Mouse (Mus musculus) left cerebral cortex, adult 2 months (tissue): ENCODE results near the gene Pde4dip. TPM values are rescaled to one million over a fixed set of nuclear protein-coding genes. Genes with fewer than 3 reads are reported as not detected.

Source experiments
- DNase-seq, 2 experiments: peaks; one replicate each; pipeline ENCODE4 v3.0.0; 2021 to 2022; ENCODE audit warnings: low spot score in 2 of 2, mixed read lengths in 1 of 2; ENCODE audit errors: extremely low spot score in 1 of 2
- H3K27ac ChIP-seq: fragments of 200-600 bp; 2 replicates; pipeline ENCODE4 v1.8.1; 2022
- H3K4me3 ChIP-seq: fragments of 200-600 bp; 2 replicates; pipeline ENCODE4 v1.8.1; 2022
- CTCF ChIP-seq: fragments of 200-600 bp; IDR thresholded peaks from 2 replicates; pipeline ENCODE4 v1.8.1; 2022; ENCODE audit warnings: antibody characterized with exemption, mild to moderate bottlenecking, moderate library complexity
- intact Hi-C: fragments of 180-260 bp; cut with DNase I; formaldehyde crosslinking; loops from one replicate; pipeline ENCODE4 v1.15.1; 2025
- total RNA-seq, 2 experiments: library from RNA; stranded (reverse); gene quantifications; 2 replicates each; pipeline ENCODE4 v1.2.3; 2021

Pde4dip gene
- total RNA-seq, 2 experiments from 2014 or later: 224 to 246 TPM

GRCm38 (mm10) chr3:97789317-97789716, 99.2 kb downstream of the Pde4dip start:
- intact Hi-C loops: no loop called here
- no peak for DNase-seq
- no peak; the same call in 1 of the 2 replicates for TF ChIP-seq CTCF
- H3K4me3 ChIP-seq: no peak overlapping the region
- H3K27ac ChIP-seq: no peak overlapping the region

- intact Hi-C loops: no loop called here
- Histone ChIP-seq H3K27ac (no peak overlapping the region), H3K4me3 (no peak overlapping the region)
- TF ChIP-seq CTCF: no peak
- no peak for DNase-seq
Observed at GRCm38 (mm10) chr3:97776195-97776594, 112.3 kb downstream of the Pde4dip start.

DNA sequence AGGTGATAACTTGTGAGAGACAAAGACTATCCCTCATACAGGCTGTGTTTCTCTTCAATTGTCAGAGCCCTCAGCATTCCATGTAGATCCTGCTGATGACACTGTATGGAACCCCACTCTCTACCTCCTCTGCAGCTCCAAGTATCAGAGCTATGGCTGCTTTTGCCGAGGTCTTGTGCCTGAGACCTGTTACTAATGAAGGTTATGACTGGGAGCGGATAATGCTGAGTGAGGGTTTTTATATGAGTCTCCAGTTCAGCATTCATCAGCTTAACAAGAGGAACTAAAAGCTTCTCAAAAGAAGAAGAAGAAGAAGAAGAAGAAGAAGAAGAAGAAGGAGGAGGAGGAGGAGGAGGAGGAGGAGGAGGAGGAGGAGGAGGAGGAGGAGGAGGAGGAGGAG, 112.8 kb downstream of the Pde4dip start:
- H3K27ac ChIP-seq: peak overlapping the region; percentile 15; the same call in 1 of the 2 replicates
- DNase-seq: no peak
- no peak overlapping the region for H3K4me3 ChIP-seq
- intact Hi-C loops: no loop called here
- no peak for TF ChIP-seq CTCF

DNA sequence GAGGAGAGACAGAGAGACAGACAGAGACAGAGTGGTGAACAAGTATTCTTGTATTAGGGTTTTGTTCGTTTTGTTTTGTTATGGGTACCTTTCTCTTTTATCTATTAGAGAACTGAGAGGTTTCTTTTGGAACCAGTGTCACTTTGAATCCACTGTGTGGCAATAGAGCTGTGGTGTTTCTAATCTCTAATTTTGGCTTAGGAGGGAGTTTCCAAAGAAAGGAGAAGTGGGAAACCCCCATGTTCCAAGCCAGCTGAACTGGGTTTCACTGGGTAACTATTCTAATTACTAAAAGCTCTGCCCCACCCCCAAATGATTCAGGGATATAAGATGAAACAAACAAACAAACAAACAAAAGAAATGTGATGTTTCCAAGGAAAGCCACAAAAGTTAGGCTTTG, 113.6 kb downstream of the Pde4dip start:
- no peak for DNase-seq
- no peak overlapping the region for H3K27ac ChIP-seq
- intact Hi-C loops: no loop called here
- no peak overlapping the region for H3K4me3 ChIP-seq
- TF ChIP-seq CTCF: no peak

- Histone ChIP-seq H3K27ac (peak overlapping the region; percentile 92), H3K4me3 (peak overlapping the region; percentile 88)
- intact Hi-C loops: loop anchor here (5.0 kb wide), 1 partner anchor 99 kb away; no protein-coding TSS in a partner anchor
- peak; percentile 55 for TF ChIP-seq CTCF
- DNase-seq: peak; percentile 89 to 90
Observed at GRCm38 (mm10) chr3:97767771-97768762, 120.4 kb downstream of the Pde4dip start.

DNA sequence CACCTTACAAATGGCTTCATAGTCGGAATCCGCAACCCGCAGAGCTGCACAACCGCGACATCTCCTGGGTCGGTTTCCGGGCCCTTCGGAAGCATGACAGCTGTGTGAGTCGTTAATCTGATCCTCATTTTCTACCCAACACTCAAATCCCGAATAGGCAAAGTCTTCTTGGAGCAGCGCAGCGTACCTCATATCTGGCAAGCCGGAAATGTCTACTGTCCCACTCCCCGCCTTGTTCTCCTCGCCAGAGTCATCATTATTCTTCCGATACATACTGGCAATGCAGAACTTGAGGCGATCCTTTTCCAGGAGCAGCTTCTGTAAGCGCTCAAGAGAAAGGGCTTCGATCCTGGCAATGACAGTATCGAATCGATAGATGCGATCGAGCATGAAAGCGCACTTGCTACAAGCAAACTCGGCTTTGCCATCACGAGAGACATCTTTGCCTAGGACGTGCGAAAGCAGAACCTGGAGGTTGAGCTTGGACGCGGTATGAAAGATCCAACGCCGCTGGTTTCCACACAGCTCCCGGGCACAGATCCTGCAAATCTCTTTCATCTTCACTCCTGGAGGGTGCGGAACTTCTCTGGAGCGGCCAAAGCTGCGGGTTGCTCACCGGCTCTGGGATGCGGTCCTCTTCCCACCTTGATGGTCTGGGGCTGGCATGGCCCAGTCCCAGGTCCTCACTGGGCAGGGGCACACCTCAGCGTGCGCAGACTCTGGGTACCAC, 121.3 kb downstream of the Pde4dip start:
- Histone ChIP-seq H3K4me3 (peak overlapping the region; percentile 88), H3K27ac (peak overlapping the region; percentile 92)
- no peak for TF ChIP-seq CTCF
- intact Hi-C loops: loop anchor here (5.0 kb wide), 1 partner anchor 100 kb away; no protein-coding TSS in a partner anchor
- no peak for DNase-seq

GRCm38 (mm10) chr3:97766459-97766858, 122.0 kb downstream of the Pde4dip start:
- DNase-seq: no peak
- peak overlapping the region; percentile 88 for H3K4me3 ChIP-seq
- peak overlapping the region; percentile 92 for H3K27ac ChIP-seq
- intact Hi-C loops: loop anchor here (5.0 kb wide), 1 partner anchor 101 kb away; no protein-coding TSS in a partner anchor
- no peak for TF ChIP-seq CTCF

- Histone ChIP-seq H3K4me3 (peak overlapping the region; percentile 21), H3K27ac (no peak overlapping the region)
- TF ChIP-seq CTCF: no peak
- no peak for DNase-seq
- intact Hi-C loops: no loop called here
Observed at GRCm38 (mm10) chr3:97764152-97764551, 124.4 kb downstream of the Pde4dip start.

DNA sequence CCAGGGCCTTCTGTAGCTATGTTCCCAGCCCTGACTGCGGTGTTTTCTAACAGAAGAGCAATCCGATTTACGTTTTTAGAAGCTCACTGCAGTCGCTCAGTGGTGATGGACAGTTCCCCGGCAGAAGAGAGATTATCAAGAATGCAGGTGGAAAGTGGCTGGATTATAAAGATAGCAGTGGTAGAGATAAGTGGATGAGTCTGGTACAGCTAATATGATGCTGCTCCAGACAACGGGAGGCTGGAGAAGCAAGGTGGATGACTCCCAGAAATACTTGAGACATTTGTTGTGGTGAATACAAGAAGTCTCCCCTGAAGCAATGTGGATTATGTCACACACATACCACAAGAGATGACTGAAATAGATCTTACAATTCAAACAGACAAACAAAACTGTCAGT, 126.6 kb downstream of the Pde4dip start:
- Histone ChIP-seq H3K4me3 (no peak overlapping the region), H3K27ac (peak overlapping the region; percentile 28; the same call in 1 of the 2 replicates)
- DNase-seq: no peak
- intact Hi-C loops: no loop called here
- TF ChIP-seq CTCF: no peak

GRCm38 (mm10) chr3:97761168-97761567, 127.3 kb downstream of the Pde4dip start:
- no peak overlapping the region for H3K4me3 ChIP-seq
- no peak for DNase-seq
- intact Hi-C loops: no loop called here

DNA sequence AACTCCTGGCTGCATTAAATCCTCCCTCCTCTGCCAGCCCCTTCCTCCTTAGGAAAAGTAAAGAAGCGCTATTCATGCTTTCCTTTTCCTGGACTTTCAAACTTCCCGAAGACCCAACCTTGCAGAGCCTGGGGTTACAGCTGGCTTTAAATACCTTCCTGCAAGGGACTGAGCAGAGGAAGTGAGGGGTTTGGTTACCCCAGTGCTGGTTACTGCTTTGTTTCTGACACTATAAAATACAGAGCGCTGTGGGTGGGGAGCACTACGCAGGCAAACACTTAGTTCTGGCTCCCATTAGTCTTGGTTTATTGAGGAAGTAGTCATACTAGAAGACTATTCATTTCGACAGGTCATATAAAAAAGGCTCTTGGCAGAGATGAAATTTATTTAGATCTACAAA, 128.7 kb downstream of the Pde4dip start:
- intact Hi-C loops: no loop called here
- no peak for TF ChIP-seq CTCF
- DNase-seq: no peak
- Histone ChIP-seq H3K27ac (no peak overlapping the region), H3K4me3 (no peak overlapping the region)

More at GRCm38 (mm10) chr3:97761168-97761567, 127.3 kb downstream of the Pde4dip start:
- TF ChIP-seq CTCF: no peak
- no peak overlapping the region for H3K27ac ChIP-seq

- no peak for TF ChIP-seq CTCF
- Histone ChIP-seq H3K27ac (no peak overlapping the region), H3K4me3 (no peak overlapping the region)
- intact Hi-C loops: no loop called here
- DNase-seq: no peak
Observed at GRCm38 (mm10) chr3:97757501-97757900, 131.0 kb downstream of the Pde4dip start.
